In the genomic region with DNA sequence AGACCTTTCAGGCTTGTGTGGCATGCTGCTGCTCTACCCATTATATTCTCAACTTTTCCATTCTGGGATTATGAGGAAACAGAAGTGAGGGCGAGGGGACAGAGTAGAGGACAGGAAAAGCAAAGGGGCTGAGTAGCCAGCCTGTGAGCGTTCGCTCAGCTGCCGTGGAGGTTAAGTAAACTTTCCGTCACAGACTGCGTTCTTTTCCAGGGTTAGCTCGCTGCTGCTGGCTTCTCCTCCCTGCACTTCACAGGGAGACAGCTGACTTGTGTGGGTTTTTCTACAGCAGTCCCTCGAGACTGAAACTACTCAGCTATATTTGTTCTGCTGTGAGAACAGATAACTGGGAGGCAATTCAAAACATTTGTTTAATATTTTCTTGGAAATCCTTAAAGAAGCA, we compare ENCODE assay signal across 8 mouse cellular contexts. TPM values are rescaled to one million over a fixed set of nuclear protein-coding genes. Genes with fewer than 3 reads are reported as not detected.
DNase-seq lines count a peak whose midpoint lies in the region; ATAC-seq and TF ChIP-seq lines count a peak whose summit lies in the region.

No protein-coding gene starts in this region.

- WGBS in embryonic facial prominence, embryonic 14.5 days: 13% methylated on average over 8 of the region's 8 CpGs
- 30% methylated on average over 8 of the region's 8 CpGs for WGBS in hindbrain, postnatal 0 days
- 38% methylated on average over 8 of the region's 8 CpGs for WGBS in limb, embryonic 14.5 days
- WGBS in forebrain, embryonic 16.5 days: 41% methylated on average over 8 of the region's 8 CpGs

- H3K4me3 ChIP-seq in embryonic facial prominence, embryonic 14.5 days (ENCODE audit: low read depth, low read length): no peak overlapping the region
- H3K4me3 ChIP-seq in hindbrain, postnatal 0 days (ENCODE audit: low read length): no peak overlapping the region
- no peak overlapping the region for H3K4me3 ChIP-seq in limb, embryonic 14.5 days (replicated peaks; ENCODE audit: low read length)
- no peak overlapping the region for H3K4me3 ChIP-seq in myocyte
- no peak overlapping the region for H3K4me3 ChIP-seq in forebrain, embryonic 16.5 days (replicated peaks; ENCODE audit: low read length)

- H3K79me2 ChIP-seq in myocyte (ENCODE audit: control insufficient read depth, insufficient read depth): no peaks in the 10 kb centered on the region

- ATAC-seq in embryonic facial prominence, embryonic 14.5 days (ENCODE audit: low read depth): 0 out of 2 replicates have a peak, but pooled peaks have one; percentile 33
- ATAC-seq in hindbrain, postnatal 0 days: no peak
- ATAC-seq in limb, embryonic 14.5 days (ENCODE audit: low FRiP score, low read depth): peak; percentile 44; the same call in 1 of the 2 replicates
- no peak for ATAC-seq in forebrain, embryonic 16.5 days

- DNase-seq in frontal cortex, postnatal 36 days (ENCODE audit: low spot score in 2 of 2): peak; percentile 36 to 66
- DNase-seq in frontal cortex, postnatal 25 days (ENCODE audit: low spot score in 2 of 2): no peak
- peak; percentile 80 for DNase-seq in embryonic facial prominence, embryonic 14.5 days (ENCODE audit: low spot score)
- peak; percentile 45 for DNase-seq in hindbrain, postnatal 0 days (ENCODE audit: low spot score)
- peak; percentile 19 for DNase-seq in limb, embryonic 14.5 days (ENCODE audit: low spot score)
- DNase-seq in Muller cell, postnatal 12 days (ENCODE audit: inconsistent ontology term): no peak

- no peak for TF ChIP-seq POLR2A in limb, embryonic 14.5 days (IDR thresholded peaks at IDR 0.05; ENCODE audit: borderline replicate concordance, extremely low read depth, insufficient read depth, insufficient read length)
- TF ChIP-seq POLR2A in myocyte (IDR thresholded peaks at IDR 0.05; ENCODE audit: insufficient read length, low read depth): no peak

- no peaks in the 10 kb centered on the region for H3K27me3 ChIP-seq in embryonic facial prominence, embryonic 14.5 days (replicated peaks; ENCODE audit: control insufficient read depth, insufficient read depth, low read length)
- H3K27me3 ChIP-seq in hindbrain, postnatal 0 days (ENCODE audit: insufficient read depth, low read length): no peaks in the 10 kb centered on the region
- no peaks in the 10 kb centered on the region for H3K27me3 ChIP-seq in limb, embryonic 14.5 days (ENCODE audit: control insufficient read depth, insufficient read depth, low read length)
- no peaks in the 10 kb centered on the region for H3K27me3 ChIP-seq in myocyte (ENCODE audit: control insufficient read depth, insufficient read depth, insufficient read length)
- no peaks in the 10 kb centered on the region for H3K27me3 ChIP-seq in forebrain, embryonic 16.5 days (replicated peaks; ENCODE audit: control insufficient read depth, insufficient read depth, low read length)

- no peaks in the 10 kb centered on the region for H3K36me3 ChIP-seq in embryonic facial prominence, embryonic 14.5 days (ENCODE audit: control insufficient read depth, insufficient read depth, low read length)
- no peaks in the 10 kb centered on the region for H3K36me3 ChIP-seq in hindbrain, postnatal 0 days (ENCODE audit: insufficient read depth, low read length)
- no peaks in the 10 kb centered on the region for H3K36me3 ChIP-seq in limb, embryonic 14.5 days (ENCODE audit: control insufficient read depth, insufficient read depth, low read length)
- no peaks in the 10 kb centered on the region for H3K36me3 ChIP-seq in myocyte (ENCODE audit: control insufficient read depth, insufficient read depth)
- H3K36me3 ChIP-seq in forebrain, embryonic 16.5 days (ENCODE audit: control insufficient read depth, insufficient read depth): no peaks in the 10 kb centered on the region

- no peak for TF ChIP-seq CTCF in hindbrain, postnatal 0 days (IDR thresholded peaks at IDR 0.05; ENCODE audit: low read depth)

- H3K27ac ChIP-seq in embryonic facial prominence, embryonic 14.5 days (replicated peaks; ENCODE audit: low read depth, low read length): no peak overlapping the region
- H3K27ac ChIP-seq in hindbrain, postnatal 0 days: no peak overlapping the region; the same call in 1 of the 2 replicates
- no peak overlapping the region; the same call in 1 of the 2 replicates for H3K27ac ChIP-seq in limb, embryonic 14.5 days (replicated peaks; ENCODE audit: low read depth, low read length)
- no peak overlapping the region for H3K27ac ChIP-seq in forebrain, embryonic 16.5 days (ENCODE audit: low read length)

- H3K4me2 ChIP-seq in embryonic facial prominence, embryonic 14.5 days (ENCODE audit: low read depth, low read length): peak overlapping the region; percentile 26
- peak overlapping the region; percentile 18; the same call in 1 of the 2 replicates for H3K4me2 ChIP-seq in hindbrain, postnatal 0 days (ENCODE audit: low read depth, low read length)
- no peak overlapping the region for H3K4me2 ChIP-seq in limb, embryonic 14.5 days (replicated peaks; ENCODE audit: low read depth, low read length, severe bottlenecking)
- no peak overlapping the region for H3K4me2 ChIP-seq in myocyte (ENCODE audit: low read depth)
- H3K4me2 ChIP-seq in forebrain, embryonic 16.5 days (ENCODE audit: low read length): no peak overlapping the region

- no peak overlapping the region for H3K9ac ChIP-seq in embryonic facial prominence, embryonic 14.5 days (ENCODE audit: low read depth, low read length)
- H3K9ac ChIP-seq in hindbrain, postnatal 0 days (replicated peaks; ENCODE audit: low read length): no peak overlapping the region
- no peak overlapping the region for H3K9ac ChIP-seq in limb, embryonic 14.5 days (ENCODE audit: low read depth, low read length, severe bottlenecking)
- H3K9ac ChIP-seq in forebrain, embryonic 16.5 days (replicated peaks; ENCODE audit: low read depth, low read length): no peak overlapping the region

- H3ac ChIP-seq in myocyte (ENCODE audit: control insufficient read depth, insufficient read length): no peak overlapping the region

- H3K4me1 ChIP-seq in embryonic facial prominence, embryonic 14.5 days (ENCODE audit: control insufficient read depth, insufficient read depth, low read length): no peaks in the 10 kb centered on the region; the same call in 1 of the 2 replicates
- peaks cover 10% of the 10 kb centered on the region; the same call in 1 of the 2 replicates for H3K4me1 ChIP-seq in hindbrain, postnatal 0 days (ENCODE audit: insufficient read depth, low read length)
- peaks cover 8% of the 10 kb centered on the region; the same call in 1 of the 2 replicates for H3K4me1 ChIP-seq in limb, embryonic 14.5 days (ENCODE audit: control insufficient read depth, insufficient read depth, low read length)
- peaks cover 13% of the 10 kb centered on the region for H3K4me1 ChIP-seq in forebrain, embryonic 16.5 days (replicated peaks; ENCODE audit: control insufficient read depth, insufficient read depth, low read length)

- H3K9me3 ChIP-seq in embryonic facial prominence, embryonic 14.5 days (ENCODE audit: control insufficient read depth, low read length): no peaks in the 10 kb centered on the region
- no peaks in the 10 kb centered on the region for H3K9me3 ChIP-seq in hindbrain, postnatal 0 days (ENCODE audit: low read length)
- no peaks in the 10 kb centered on the region for H3K9me3 ChIP-seq in limb, embryonic 14.5 days (ENCODE audit: control insufficient read depth, low read length)
- H3K9me3 ChIP-seq in forebrain, embryonic 16.5 days (ENCODE audit: control insufficient read depth, low read length): no peaks in the 10 kb centered on the region

TF ChIP-seq in myocyte, 11 proteins besides CTCF, POLR2A, EP300 and RAD21:
- TF ChIP-seq TCF3 (IDR thresholded peaks at IDR 0.05; ENCODE audit: insufficient read length, low read depth) (no peak), E2F4 (IDR thresholded peaks at IDR 0.05; ENCODE audit: insufficient read depth) (no peak), TCF12 (IDR thresholded peaks at IDR 0.05; ENCODE audit: insufficient read depth, poor library complexity, severe bottlenecking) (no peak), CEBPB (IDR thresholded peaks at IDR 0.05; ENCODE audit: insufficient read depth, poor library complexity, severe bottlenecking) (no peak), MYOD1 (IDR thresholded peaks at IDR 0.05; ENCODE audit: control insufficient read depth in 1 of 3, insufficient read length in 2 of 3, low read depth in 2 of 3) (peak in 2 of 3 experiments; percentile 19 to 24), MYOG (IDR thresholded peaks at IDR 0.05; ENCODE audit: control insufficient read depth in 1 of 3, insufficient read depth in 1 of 3, insufficient read length in 2 of 3, low read depth in 2 of 3) (peak in 1 of 3 experiments; percentile 35)

RNA-seq across cellular contexts. Expression of gene Nars2, which starts 34.5 kb away (rescaled TPM):
- 19.2 and 25.3 TPM in 2 replicates for polyA plus RNA-seq in embryonic facial prominence, embryonic 14.5 days (2014; fragmentation: Nextera tagmentation; extraction: Ambion mirVana)
- 7.4 and 10.4 TPM in 2 replicates for total RNA-seq in hindbrain, postnatal 0 days (2014; rRNA removed)
- 13.2 and 17.3 TPM in 2 replicates for polyA plus RNA-seq in hindbrain, postnatal 0 days (2015; fragmentation: Nextera tagmentation; extraction: Ambion mirVana)
- 7.4 and 8.5 TPM in 2 replicates for polyA plus RNA-seq in limb, embryonic 14.5 days (2012; rRNA removed)
- 21.0 and 23.1 TPM in 2 replicates for polyA plus RNA-seq in limb, embryonic 14.5 days (2014; fragmentation: Nextera tagmentation; extraction: Ambion mirVana)
- polyA plus RNA-seq in myocyte (2012; fragmentation: generic; extraction: Trizol): 6.7 TPM
- polyA plus RNA-seq in forebrain, embryonic 16.5 days (2015; fragmentation: Nextera tagmentation; extraction: Ambion mirVana): 22.2 and 30.4 TPM in 2 replicates

Comparison
In these comparisons a context has a peak if more than half of its experiments do, and no peak if none do; other contexts are left out.
1. DNase-seq: peak in frontal cortex, postnatal 36 days (2 of 2), embryonic facial prominence, embryonic 14.5 days (single experiment), hindbrain, postnatal 0 days (single experiment) and limb, embryonic 14.5 days (single experiment); none in frontal cortex, postnatal 25 days (0 of 2) and Muller cell, postnatal 12 days (single experiment).
2. ATAC-seq: peak in embryonic facial prominence, embryonic 14.5 days (single experiment) and limb, embryonic 14.5 days (single experiment); none in hindbrain, postnatal 0 days (single experiment) and forebrain, embryonic 16.5 days (single experiment).
3. H3K4me2 ChIP-seq: peak in embryonic facial prominence, embryonic 14.5 days (single experiment) and hindbrain, postnatal 0 days (single experiment); none in limb, embryonic 14.5 days (single experiment), myocyte (single experiment) and forebrain, embryonic 16.5 days (single experiment).